Mouse (Mus musculus): ENCODE measurements around the gene Msx3. TPM values are rescaled to one million over a fixed set of nuclear protein-coding genes. Genes with fewer than 3 reads are reported as not detected.

The Msx3 gene
- polyA plus RNA-seq, 2 experiments, result not detected

- peaks cover 24% of the 10 kb centered on the region for H3K27me3 ChIP-seq (ENCODE audit: control insufficient read depth, insufficient read depth, low read length)
- ATAC-seq (ENCODE audit: low FRiP score, low read depth), result no peak
- H3K4me1 ChIP-seq (ENCODE audit: control insufficient read depth, insufficient read depth, low read length), result no peaks in the 10 kb centered on the region
- WGBS, result 6% methylated on average over 5 of the region's 5 CpGs
- no peak for TF ChIP-seq POLR2A (IDR thresholded peaks at IDR 0.05; ENCODE audit: borderline replicate concordance, extremely low read depth, insufficient read depth, insufficient read length)
- no peak overlapping the region for H3K9ac ChIP-seq (ENCODE audit: low read depth, low read length, severe bottlenecking)
- DNase-seq (ENCODE audit: low spot score), result peak; percentile 54
- H3K9me3 ChIP-seq (ENCODE audit: control insufficient read depth, low read length), result no peaks in the 10 kb centered on the region
- H3K36me3 ChIP-seq (ENCODE audit: control insufficient read depth, insufficient read depth, low read length), result no peaks in the 10 kb centered on the region
- no peak overlapping the region for H3K4me3 ChIP-seq (replicated peaks; ENCODE audit: low read length)
- H3K27ac ChIP-seq (replicated peaks; ENCODE audit: low read depth, low read length), result no peak overlapping the region
- no peak overlapping the region for H3K4me2 ChIP-seq (replicated peaks; ENCODE audit: low read depth, low read length, severe bottlenecking)
Observed at GRCm38 (mm10) chr7:140078711-140079110, 29.8 kb upstream of the Msx3 start.

- Histone ChIP-seq H3K4me2 (replicated peaks; ENCODE audit: low read depth, low read length, severe bottlenecking) (no peak overlapping the region), H3K9me3 (ENCODE audit: control insufficient read depth, low read length) (no peaks in the 10 kb centered on the region), H3K27ac (replicated peaks; ENCODE audit: low read depth, low read length) (no peak overlapping the region), H3K4me1 (ENCODE audit: control insufficient read depth, insufficient read depth, low read length) (no peaks in the 10 kb centered on the region), H3K36me3 (ENCODE audit: control insufficient read depth, insufficient read depth, low read length) (no peaks in the 10 kb centered on the region), H3K27me3 (ENCODE audit: control insufficient read depth, insufficient read depth, low read length) (peaks cover 24% of the 10 kb centered on the region), H3K9ac (ENCODE audit: low read depth, low read length, severe bottlenecking) (no peak overlapping the region), H3K4me3 (replicated peaks; ENCODE audit: low read length) (no peak overlapping the region)
- 65% methylated on average over 6 of the region's 6 CpGs for WGBS
- TF ChIP-seq POLR2A (IDR thresholded peaks at IDR 0.05; ENCODE audit: borderline replicate concordance, extremely low read depth, insufficient read depth, insufficient read length), result no peak
- DNase-seq (ENCODE audit: low spot score), result no peak
- no peak for ATAC-seq (ENCODE audit: low FRiP score, low read depth)
Observed at GRCm38 (mm10) chr7:140077698-140078097, 28.8 kb upstream of the Msx3 start.

GRCm38 (mm10) chr7:140070042-140070711, 21.3 kb upstream of the Msx3 start:
- no peaks in the 10 kb centered on the region for H3K36me3 ChIP-seq (ENCODE audit: control insufficient read depth, insufficient read depth, low read length)
- no peak for TF ChIP-seq POLR2A (IDR thresholded peaks at IDR 0.05; ENCODE audit: borderline replicate concordance, extremely low read depth, insufficient read depth, insufficient read length)
- no peaks in the 10 kb centered on the region for H3K9me3 ChIP-seq (ENCODE audit: control insufficient read depth, low read length)
- H3K4me2 ChIP-seq (replicated peaks; ENCODE audit: low read depth, low read length, severe bottlenecking), result peak overlapping the region; percentile 38
- H3K27me3 ChIP-seq (ENCODE audit: control insufficient read depth, insufficient read depth, low read length), result no peaks in the 10 kb centered on the region
- H3K4me3 ChIP-seq (replicated peaks; ENCODE audit: low read length), result peak overlapping the region; percentile 18; the same call in 1 of the 2 replicates
- DNase-seq (ENCODE audit: low spot score) (no peak), ATAC-seq (ENCODE audit: low FRiP score, low read depth) (no peak)
- no peak overlapping the region for H3K27ac ChIP-seq (replicated peaks; ENCODE audit: low read depth, low read length)
- H3K4me1 ChIP-seq (ENCODE audit: control insufficient read depth, insufficient read depth, low read length), result no peaks in the 10 kb centered on the region
- 36% methylated on average over 37 of the region's 39 CpGs for WGBS
- peak overlapping the region; percentile 28; the same call in 1 of the 2 replicates for H3K9ac ChIP-seq (ENCODE audit: low read depth, low read length, severe bottlenecking)

GRCm38 (mm10) chr7:140067397-140067796, 18.5 kb upstream of the Msx3 start:
- TF ChIP-seq POLR2A (IDR thresholded peaks at IDR 0.05; ENCODE audit: borderline replicate concordance, extremely low read depth, insufficient read depth, insufficient read length), result no peak
- Histone ChIP-seq H3K4me3 (replicated peaks; ENCODE audit: low read length) (no peak overlapping the region), H3K9me3 (ENCODE audit: control insufficient read depth, low read length) (no peaks in the 10 kb centered on the region), H3K36me3 (ENCODE audit: control insufficient read depth, insufficient read depth, low read length) (no peaks in the 10 kb centered on the region), H3K9ac (ENCODE audit: low read depth, low read length, severe bottlenecking) (no peak overlapping the region), H3K4me2 (replicated peaks; ENCODE audit: low read depth, low read length, severe bottlenecking) (no peak overlapping the region), H3K27ac (replicated peaks; ENCODE audit: low read depth, low read length) (no peak overlapping the region), H3K27me3 (ENCODE audit: control insufficient read depth, insufficient read depth, low read length) (peaks cover 7% of the 10 kb centered on the region), H3K4me1 (ENCODE audit: control insufficient read depth, insufficient read depth, low read length) (no peaks in the 10 kb centered on the region)
- no peak for DNase-seq (ENCODE audit: low spot score)
- ATAC-seq (ENCODE audit: low FRiP score, low read depth), result no peak
- 55% methylated on average over 6 of the region's 6 CpGs for WGBS

GRCm38 (mm10) chr7:140063092-140063491, 14.2 kb upstream of the Msx3 start:
- H3K27ac ChIP-seq (replicated peaks; ENCODE audit: low read depth, low read length), result no peak overlapping the region
- no peaks in the 10 kb centered on the region for H3K9me3 ChIP-seq (ENCODE audit: control insufficient read depth, low read length)
- ATAC-seq (ENCODE audit: low FRiP score, low read depth) (no peak), DNase-seq (ENCODE audit: low spot score) (peak; percentile 54)
- 0 out of 2 replicates have a peak, but pooled peaks cover 10% of the 10 kb centered on the region for H3K4me1 ChIP-seq (ENCODE audit: control insufficient read depth, insufficient read depth, low read length)
- H3K36me3 ChIP-seq (ENCODE audit: control insufficient read depth, insufficient read depth, low read length), result no peaks in the 10 kb centered on the region
- no peak overlapping the region for H3K4me3 ChIP-seq (replicated peaks; ENCODE audit: low read length)
- no peak for TF ChIP-seq POLR2A (IDR thresholded peaks at IDR 0.05; ENCODE audit: borderline replicate concordance, extremely low read depth, insufficient read depth, insufficient read length)
- no peak overlapping the region for H3K9ac ChIP-seq (ENCODE audit: low read depth, low read length, severe bottlenecking)
- no peak overlapping the region for H3K4me2 ChIP-seq (replicated peaks; ENCODE audit: low read depth, low read length, severe bottlenecking)
- peaks cover 48% of the 10 kb centered on the region for H3K27me3 ChIP-seq (ENCODE audit: control insufficient read depth, insufficient read depth, low read length)
- 19% methylated on average over 7 of the region's 7 CpGs for WGBS
